Mouse (Mus musculus): ENCODE data around the gene Lfng.

Lfng gene

DNA sequence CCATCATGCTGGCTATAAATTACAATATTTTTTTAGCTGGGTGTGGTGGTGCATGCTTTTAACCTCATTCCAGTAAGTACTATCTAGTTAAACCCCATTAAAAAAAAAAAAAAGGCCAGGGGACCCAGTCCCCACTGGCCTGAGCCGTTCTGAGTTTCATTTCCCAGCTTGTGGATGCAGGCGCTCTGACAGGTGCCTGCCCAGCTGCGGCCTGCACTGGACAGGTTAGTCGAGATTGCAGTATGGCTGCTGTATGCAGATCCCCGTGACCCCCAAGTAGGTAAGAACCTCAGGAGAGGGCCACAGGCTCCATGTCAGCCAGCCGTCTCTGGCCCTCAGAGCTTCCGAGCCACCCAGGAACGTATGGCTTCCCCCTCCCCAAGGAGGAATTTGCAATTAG is 54.3 kb downstream of the Lfng start:
- in situ Hi-C loops (cut with MboI, MseI), result no loop called here

DNA sequence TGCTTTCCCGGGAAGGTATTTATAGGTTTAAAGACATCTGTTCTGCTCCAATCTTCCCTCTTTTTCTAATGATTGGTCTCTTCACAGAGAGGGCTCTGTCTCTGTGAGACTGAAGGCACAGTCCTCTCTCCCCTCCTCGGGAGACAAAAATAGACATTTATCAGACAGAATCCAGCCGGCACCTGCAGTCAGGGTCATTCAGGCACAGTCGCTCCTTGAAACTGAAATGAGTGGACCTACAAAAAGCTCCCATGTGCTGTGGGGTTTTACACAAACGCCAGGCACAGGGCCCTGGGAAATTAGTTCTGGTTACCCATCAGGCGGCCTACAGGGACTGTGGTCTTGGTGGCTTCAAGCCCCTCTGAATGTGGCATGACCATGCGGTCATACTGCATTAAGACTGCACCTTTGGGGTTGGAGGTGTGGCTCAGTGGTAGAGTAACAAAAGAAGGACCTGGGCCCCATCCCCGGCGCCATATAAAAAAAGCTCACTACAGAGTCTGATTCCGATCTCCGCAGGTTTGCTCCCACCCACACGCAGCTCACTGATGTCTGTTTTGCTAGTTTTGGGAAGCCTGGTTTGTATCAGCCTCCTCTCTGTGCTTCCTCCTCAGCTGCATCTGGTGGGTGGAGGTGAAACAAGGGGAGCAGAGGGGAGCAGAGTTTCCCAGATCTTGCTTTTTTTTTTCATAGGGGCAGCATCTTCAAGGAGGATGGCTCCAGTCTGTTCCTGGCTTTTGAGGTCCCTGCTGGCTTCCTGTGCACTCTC is 54.9 kb downstream of the Lfng start:
- in situ Hi-C loops (cut with MboI, MseI), result no loop called here

- in situ Hi-C loops (cut with MboI, MseI), result no loop called here
Measured at GRCm38 (mm10) chr5:140662741-140663592, 55.8 kb downstream of the Lfng start.

- in situ Hi-C loops (cut with MboI, MseI), result no loop called here
Measured at GRCm38 (mm10) chr5:140663621-140664180, 56.6 kb downstream of the Lfng start.
